Mouse (Mus musculus) lung, postnatal 0 days (tissue): ENCODE measurements around the gene Washc2.

ENCODE experiments used
- CTCF ChIP-seq: IDR thresholded peaks from 2 replicates; pipeline ENCODE4 v1.5.1; 2016; ENCODE audit warnings: antibody characterized with exemption, mild to moderate bottlenecking
- EP300 ChIP-seq: IDR thresholded peaks from 2 replicates; pipeline ENCODE4 v1.6.1; 2016; ENCODE audit warnings: antibody characterized with exemption, mild to moderate bottlenecking, control low read depth

DNA sequence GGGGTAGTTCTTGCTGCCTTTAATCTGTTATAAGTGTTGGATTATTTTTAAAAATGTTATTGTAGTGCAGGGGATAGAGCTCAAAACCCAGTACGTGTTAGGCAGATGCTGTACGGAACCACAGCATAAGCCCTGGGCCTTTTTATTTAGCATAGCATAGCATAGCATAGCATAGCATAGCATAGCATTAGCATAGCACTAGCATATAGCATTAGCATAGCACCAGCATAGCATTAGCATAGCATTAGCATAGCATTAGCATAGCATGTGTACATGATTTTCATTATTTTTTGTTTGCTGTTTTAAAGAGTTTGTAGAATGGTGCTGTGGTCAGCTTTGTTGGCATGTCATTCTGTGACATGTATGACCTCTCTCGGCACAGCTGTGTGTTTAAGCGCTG lies 51.8 kb downstream of the Washc2 start:
- TF ChIP-seq EP300 (no peak), CTCF (no peak)
